Mouse (Mus musculus) embryonic fibroblast, embryonic 13.5 days (primary cell): ENCODE measurements around the gene Kif28. TPM values are rescaled to one million over a fixed set of nuclear protein-coding genes. Genes with fewer than 3 reads are reported as not detected.

ENCODE experiments used
- H3K27ac ChIP-seq: 2 replicates; pipeline ENCODE4 v1.5.1; 2012; ENCODE audit warnings: low read length, control low read depth, inconsistent platforms; ENCODE audit not compliant: insufficient read depth
- H3K4me1 ChIP-seq: 2 replicates; pipeline ENCODE4 v1.6.1; 2011; ENCODE audit warnings: low read length; ENCODE audit not compliant: control insufficient read depth, insufficient read depth
- H3K4me3 ChIP-seq: 2 replicates; pipeline ENCODE4 v1.5.1; 2011; ENCODE audit warnings: mild to moderate bottlenecking, control low read depth, low read length; ENCODE audit not compliant: insufficient read depth
- CTCF ChIP-seq: IDR thresholded peaks from 2 replicates; pipeline ENCODE4 v1.5.1; 2011; ENCODE audit warnings: mild to moderate bottlenecking, control low read depth, low read length, moderate library complexity, borderline replicate concordance; ENCODE audit not compliant: insufficient read depth
- POLR2A ChIP-seq: IDR thresholded peaks from 2 replicates; pipeline ENCODE4 v1.6.1; 2011; ENCODE audit warnings: low read depth, mild to moderate bottlenecking, control low read depth, low read length, moderate library complexity
- polyA plus RNA-seq: library from polyadenylated mRNA; stranded (reverse); fragments of >200 nt; gene quantifications from 2 replicates; pipeline ENCODE4 v1.2.4, GENCODE M21; 2011; ENCODE audit warnings: low read depth; ENCODE audit not compliant: missing spikeins, insufficient read length

Gene Kif28
- polyA plus RNA-seq, 1 experiment, result not detected

- no peaks in the 10 kb centered on the region for H3K4me1 ChIP-seq
- TF ChIP-seq POLR2A, result no peak
- no peak for TF ChIP-seq CTCF
- H3K4me3 ChIP-seq, result no peak overlapping the region
- H3K27ac ChIP-seq, result no peak overlapping the region
Observed at GRCm38 (mm10) chr1:179712658-179713057, 32.4 kb downstream of the Kif28 start.

- TF ChIP-seq CTCF (no peak), POLR2A (no peak)
- Histone ChIP-seq H3K4me3 (no peak overlapping the region), H3K4me1 (no peaks in the 10 kb centered on the region), H3K27ac (no peak overlapping the region)
Observed at GRCm38 (mm10) chr1:179710739-179711138, 34.3 kb downstream of the Kif28 start.

- TF ChIP-seq CTCF (no peak), POLR2A (no peak)
- Histone ChIP-seq H3K27ac (no peak overlapping the region), H3K4me1 (no peaks in the 10 kb centered on the region), H3K4me3 (no peak overlapping the region)
Observed at GRCm38 (mm10) chr1:179709390-179709789, 35.7 kb downstream of the Kif28 start.

- no peak overlapping the region for H3K4me3 ChIP-seq
- no peak overlapping the region for H3K27ac ChIP-seq
- TF ChIP-seq POLR2A (no peak), CTCF (no peak)
- H3K4me1 ChIP-seq, result no peaks in the 10 kb centered on the region
Observed at GRCm38 (mm10) chr1:179705154-179705553, 39.9 kb downstream of the Kif28 start.

GRCm38 (mm10) chr1:179704150-179704549, 40.9 kb downstream of the Kif28 start:
- Histone ChIP-seq H3K4me3 (no peak overlapping the region), H3K27ac (no peak overlapping the region), H3K4me1 (no peaks in the 10 kb centered on the region)
- no peak for TF ChIP-seq CTCF

GRCm38 (mm10) chr1:179689479-179689878, 55.6 kb downstream of the Kif28 start:
- no peaks in the 10 kb centered on the region for H3K4me1 ChIP-seq
- TF ChIP-seq CTCF, result no peak
- no peak for TF ChIP-seq POLR2A
- no peak overlapping the region for H3K27ac ChIP-seq
- H3K4me3 ChIP-seq, result no peak overlapping the region

- no peak overlapping the region for H3K27ac ChIP-seq
- H3K4me3 ChIP-seq, result no peak overlapping the region
- TF ChIP-seq POLR2A (no peak), CTCF (no peak)
- H3K4me1 ChIP-seq, result no peaks in the 10 kb centered on the region
Observed at GRCm38 (mm10) chr1:179688914-179689313, 56.2 kb downstream of the Kif28 start.

- no peak overlapping the region for H3K27ac ChIP-seq
- no peak overlapping the region for H3K4me3 ChIP-seq
- H3K4me1 ChIP-seq, result no peaks in the 10 kb centered on the region
- TF ChIP-seq POLR2A (no peak), CTCF (no peak)
Observed at GRCm38 (mm10) chr1:179688415-179688814, 56.7 kb downstream of the Kif28 start.

GRCm38 (mm10) chr1:179687966-179688365, 57.1 kb downstream of the Kif28 start:
- no peak overlapping the region for H3K27ac ChIP-seq
- TF ChIP-seq POLR2A (no peak), CTCF (no peak)
- no peaks in the 10 kb centered on the region for H3K4me1 ChIP-seq
- no peak overlapping the region for H3K4me3 ChIP-seq

GRCm38 (mm10) chr1:179687305-179687704, 57.8 kb downstream of the Kif28 start:
- Histone ChIP-seq H3K27ac (no peak overlapping the region), H3K4me3 (no peak overlapping the region), H3K4me1 (no peaks in the 10 kb centered on the region)
- TF ChIP-seq POLR2A, result no peak
- TF ChIP-seq CTCF, result no peak

- no peaks in the 10 kb centered on the region for H3K4me1 ChIP-seq
- no peak overlapping the region for H3K4me3 ChIP-seq
- no peak overlapping the region for H3K27ac ChIP-seq
- TF ChIP-seq POLR2A, result no peak
Observed at GRCm38 (mm10) chr1:179686781-179687180, 58.3 kb downstream of the Kif28 start.
